Mouse (Mus musculus): ENCODE results near the gene Add3.

Gene Add3

DNA sequence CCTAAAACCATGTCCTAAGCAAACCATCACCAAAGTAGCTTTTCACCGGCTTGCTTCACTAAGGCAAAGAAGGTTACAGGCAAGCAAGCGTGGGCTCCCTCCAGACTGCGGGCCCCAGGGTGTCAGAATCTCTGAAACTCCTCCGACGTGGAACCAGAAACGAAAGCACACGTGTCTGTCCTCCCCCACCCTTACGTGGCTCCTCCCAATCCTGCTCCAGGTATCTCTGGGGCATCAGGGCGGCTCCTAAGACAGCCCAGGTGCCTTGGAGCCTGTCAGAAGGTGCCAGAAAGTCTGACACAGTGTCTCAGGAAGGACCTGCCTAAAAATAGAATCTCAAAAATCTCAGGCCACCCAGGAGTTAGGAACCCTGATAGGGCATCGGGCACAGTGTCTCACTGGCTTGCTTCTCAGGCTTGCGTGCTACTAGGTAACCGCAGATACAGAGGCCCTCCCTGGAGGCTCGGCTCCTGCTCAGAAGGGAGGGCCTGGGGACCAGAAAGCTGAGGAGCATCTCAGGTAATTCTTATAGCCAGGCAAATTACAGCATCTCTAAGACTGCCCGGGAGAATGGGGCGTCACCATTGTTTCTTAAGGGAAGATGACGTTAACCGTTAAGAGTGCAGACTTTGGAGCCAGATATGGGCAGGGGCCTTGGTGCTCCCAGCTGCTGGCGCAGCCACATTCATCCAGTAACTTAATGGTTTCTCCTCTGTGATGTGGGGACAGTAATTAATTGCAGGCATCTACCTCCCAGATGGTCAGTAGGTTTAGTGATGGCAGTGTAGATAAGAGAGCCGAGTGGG, 136.9 kb downstream of the Add3 start:
- DNase-seq: no peak

DNA sequence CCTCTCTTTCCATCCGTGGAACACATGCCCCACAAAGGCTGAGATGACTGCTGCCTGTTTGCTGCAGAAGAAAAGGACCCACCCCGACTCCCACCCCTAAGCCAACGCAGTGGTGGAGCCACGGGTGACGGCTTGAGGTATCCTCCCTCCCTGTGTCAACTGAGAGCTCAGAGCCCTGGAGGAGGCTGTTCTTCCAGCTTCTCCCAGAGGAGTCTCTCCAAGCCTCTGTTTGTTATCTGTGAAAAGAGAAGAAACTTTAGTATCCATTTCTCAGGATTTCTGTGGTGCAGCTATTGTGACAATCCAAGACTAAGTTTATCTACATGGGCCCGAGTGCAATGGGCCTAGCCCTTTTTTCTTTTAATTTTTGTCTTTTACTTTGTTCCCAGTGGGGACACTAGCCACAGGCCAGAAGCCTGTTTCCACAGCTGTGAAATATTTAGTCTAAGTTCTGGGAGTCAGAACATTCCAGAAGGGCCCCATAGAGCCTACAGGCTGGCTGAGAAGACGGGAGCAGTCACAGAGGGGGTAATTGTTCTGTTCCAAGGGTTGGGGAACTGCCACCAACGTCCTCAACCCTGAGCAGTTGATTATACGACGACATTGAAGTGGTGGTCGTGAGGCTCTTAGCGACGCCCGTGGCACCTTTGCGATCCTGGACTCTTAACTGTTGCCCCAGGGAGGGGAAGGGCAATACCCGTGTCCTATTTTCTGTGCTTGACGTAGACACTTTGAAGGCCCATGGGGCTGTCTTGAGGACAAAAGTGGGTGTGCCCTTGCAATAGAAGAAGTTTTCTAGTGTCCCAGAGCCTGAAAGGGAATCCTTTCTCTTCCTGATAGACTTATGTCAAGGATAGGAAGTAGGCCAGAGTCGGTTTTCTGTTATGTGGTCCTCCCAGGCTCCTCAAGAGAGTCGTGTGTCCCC, 138.5 kb downstream of the Add3 start:
- no peak for DNase-seq

- no peak for DNase-seq
Observed at GRCm38 (mm10) chr19:53280254-53280653, 140.0 kb downstream of the Add3 start.

DNA sequence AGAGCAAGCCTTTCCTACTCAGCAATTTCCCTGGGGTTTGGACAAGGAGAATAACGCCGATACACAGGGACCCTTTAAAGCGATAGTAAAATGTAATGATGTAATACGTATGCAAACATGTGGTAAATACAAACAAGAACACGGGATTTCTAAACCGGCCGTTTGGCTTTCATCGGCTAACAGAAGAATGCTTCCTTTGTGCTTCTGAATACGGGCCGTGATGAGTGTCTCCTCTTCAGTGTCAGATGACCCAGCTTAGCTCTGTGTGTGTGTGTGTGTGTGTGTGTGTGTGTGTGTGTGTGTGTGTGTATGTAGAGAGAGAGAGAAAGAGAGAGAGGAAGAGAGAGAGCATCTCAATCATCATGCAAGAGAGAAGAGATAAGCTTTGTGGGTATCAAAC, 142.3 kb downstream of the Add3 start:
- no peak for DNase-seq

DNA sequence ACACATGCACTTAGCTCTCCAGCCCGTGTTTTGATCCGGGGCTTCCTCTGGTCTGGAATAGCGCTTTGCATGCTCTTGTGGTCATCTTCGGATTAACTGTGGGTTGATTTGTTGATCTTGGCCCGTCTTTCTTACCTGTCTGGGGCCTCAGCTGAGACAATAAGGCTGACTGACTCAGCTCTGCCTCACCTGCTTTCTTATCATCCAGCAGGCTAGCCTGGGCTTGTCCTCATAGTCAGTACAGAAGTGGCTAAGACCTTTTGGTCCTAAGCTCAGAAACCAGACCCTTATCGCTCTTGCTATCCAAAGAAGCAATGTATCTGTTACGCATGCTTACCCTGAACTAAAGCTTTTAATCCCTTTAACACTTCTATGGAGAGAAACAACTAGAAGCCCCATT, 143.5 kb downstream of the Add3 start:
- DNase-seq: no peak

DNA sequence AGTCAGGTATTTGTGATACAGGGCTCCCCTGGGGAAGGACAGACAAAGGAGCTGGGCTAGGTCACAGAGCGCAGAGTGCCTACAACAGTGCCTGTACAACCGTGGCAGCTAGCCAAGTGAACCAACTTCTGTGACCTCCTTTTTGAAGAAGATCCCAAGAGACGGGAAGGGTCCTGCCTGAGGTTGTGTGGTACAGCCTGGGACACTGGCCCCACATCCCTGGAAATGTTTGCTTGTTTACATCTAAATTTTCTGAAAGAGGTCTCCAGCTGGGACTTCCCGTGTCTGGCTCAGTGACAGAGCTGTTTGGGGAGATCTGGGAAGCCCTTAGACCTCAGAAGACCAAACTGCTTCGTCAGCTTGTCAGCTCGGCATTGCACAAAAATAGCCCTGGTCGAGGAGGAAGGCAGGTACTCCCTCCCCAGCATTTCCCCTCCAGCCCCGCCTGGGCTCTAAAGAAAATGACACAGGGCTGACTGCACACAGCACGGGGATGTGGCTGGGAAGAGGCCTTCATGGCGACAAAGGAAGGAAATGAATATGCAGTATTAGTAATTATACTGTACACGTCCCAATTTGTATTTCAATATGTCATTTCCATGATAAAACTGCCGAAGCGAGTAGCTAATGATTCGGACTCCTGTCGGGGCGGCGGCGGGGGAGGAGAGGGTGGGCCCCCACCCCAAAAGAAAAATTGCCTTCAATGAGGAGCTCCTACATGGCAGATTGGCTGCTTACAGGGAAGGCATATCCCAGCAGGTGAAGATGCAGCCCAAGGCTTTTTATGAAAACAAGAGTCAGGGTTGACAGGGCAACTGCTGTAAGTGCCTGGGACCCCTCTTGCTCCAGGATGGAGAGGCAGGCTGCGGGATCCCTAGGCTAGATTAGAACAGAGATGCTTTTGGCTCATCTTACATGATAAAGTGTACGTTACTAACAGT, 144.3 kb downstream of the Add3 start:
- peak; percentile 45 for DNase-seq

- DNase-seq: no peak
Observed at GRCm38 (mm10) chr19:53296331-53297254, 156.3 kb downstream of the Add3 start.

Measured in kidney, adult 9 months (tissue).